Comparison of ENCODE assay signal across 17 mouse cellular contexts in genomic region chr2:92521527-92521926, GRCm38 (mm10).
"Had no signal": no experiment of that assay in that cellular context is flagged by ENCODE, and none has a peak within 500 bp of the region (broad histone marks: within the 10 kb centered on the region; RNA-seq: fewer than 3 reads in every experiment).

No protein-coding gene starts in this region.

- H3K9ac ChIP-seq: limb, embryonic 12.5 days; liver, embryonic 13.5 days; liver, postnatal 0 days; lung, embryonic 15.5 days; midbrain, embryonic 15.5 days; neural tube, embryonic 12.5 days had no signal

- H3K36me3 ChIP-seq: limb, embryonic 12.5 days; liver, embryonic 13.5 days; lung, embryonic 15.5 days; midbrain, embryonic 15.5 days; neural tube, embryonic 12.5 days had no signal

- DNase-seq: layer of hippocampus, adult 9-11 months; layer of hippocampus, postnatal 36 days; liver; liver, embryonic 13.5 days; liver, postnatal 0 days; lung, postnatal 14 days; thymus, adult 2 months; thymus, postnatal 36 days had no signal

- ATAC-seq: intestine, postnatal 0 days; liver, postnatal 0 days; midbrain, embryonic 15.5 days had no signal

- H3K4me1 ChIP-seq: limb, embryonic 12.5 days; liver, embryonic 13.5 days; lung, embryonic 15.5 days; midbrain, embryonic 15.5 days had no signal

- H3K4me3 ChIP-seq: limb, embryonic 12.5 days; liver, embryonic 13.5 days; lung, embryonic 15.5 days; megakaryocyte, embryonic 14.5 days; midbrain, embryonic 15.5 days; neural tube, embryonic 12.5 days had no signal

- H3K27ac ChIP-seq: limb, embryonic 12.5 days; liver, embryonic 13.5 days; lung, embryonic 15.5 days; macrophage; midbrain, embryonic 15.5 days; neural tube, embryonic 12.5 days; stomach, postnatal 0 days had no signal

- H3K27me3 ChIP-seq: lung, embryonic 15.5 days; midbrain, embryonic 15.5 days; neural tube, embryonic 12.5 days had no signal

- H3K4me2 ChIP-seq: limb, embryonic 12.5 days; liver, embryonic 13.5 days; lung, embryonic 15.5 days; midbrain, embryonic 11.5 days; midbrain, embryonic 15.5 days; neural tube, embryonic 12.5 days had no signal

- H3K9me3 ChIP-seq: limb, embryonic 12.5 days; liver, embryonic 13.5 days; lung, embryonic 15.5 days; megakaryocyte, embryonic 14.5 days; midbrain, embryonic 15.5 days; neural tube, embryonic 12.5 days had no signal
